Mouse (Mus musculus): ENCODE results near the gene Eif3i. TPM values are rescaled to one million over a fixed set of nuclear protein-coding genes. Genes with fewer than 3 reads are reported as not detected.

Eif3i gene
- polyA plus RNA-seq, 1 experiment from 2014 or later, result 288 TPM

DNA sequence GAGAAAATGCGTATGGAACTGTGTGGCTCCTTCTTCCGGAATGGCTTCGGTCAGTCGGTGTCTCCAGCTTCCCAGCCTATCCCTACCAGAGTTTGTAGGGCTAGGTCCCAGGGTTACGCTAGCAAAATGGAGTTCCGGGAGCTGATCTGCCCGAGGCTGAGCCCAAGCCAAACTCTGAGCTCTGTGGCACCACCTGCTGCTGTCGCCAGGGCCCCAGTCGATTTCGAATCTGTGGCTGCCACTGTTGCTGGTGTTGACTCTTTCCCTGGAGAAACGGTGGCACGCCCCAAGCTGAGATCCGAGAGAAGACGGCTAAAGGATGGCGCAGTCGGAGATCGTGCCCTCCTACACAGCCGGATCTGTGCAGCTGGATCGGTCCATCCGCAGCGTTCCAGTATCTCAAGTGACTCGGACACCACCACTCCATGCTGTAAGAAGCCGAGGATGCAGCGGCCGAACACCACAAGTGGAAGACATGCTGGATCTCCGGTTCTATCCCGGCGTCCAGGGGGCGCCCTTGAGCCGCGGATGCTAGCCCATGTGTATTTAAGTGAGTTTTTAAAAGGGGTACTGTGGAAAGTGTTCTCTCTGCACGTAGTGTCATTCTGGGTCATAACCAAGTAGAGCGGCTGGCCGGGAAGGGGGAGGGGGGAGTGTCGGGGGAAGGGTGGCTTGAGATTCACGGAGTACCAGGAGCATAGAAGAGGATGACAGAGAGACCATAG, 15.4 kb downstream of the Eif3i start:
- H3K4me2 ChIP-seq (ENCODE audit: low read depth, low read length), result peak overlapping the region; percentile 68
- peaks cover 3% of the 10 kb centered on the region; the same call in 1 of the 2 replicates for H3K36me3 ChIP-seq (ENCODE audit: control insufficient read depth, insufficient read depth, low read length)
- no peaks in the 10 kb centered on the region; the same call in 1 of the 2 replicates for H3K4me1 ChIP-seq (ENCODE audit: control insufficient read depth, insufficient read depth, low read length)
- peak; percentile 81 for ATAC-seq (ENCODE audit: low read depth)
- no peaks in the 10 kb centered on the region for H3K9me3 ChIP-seq (ENCODE audit: control insufficient read depth, low read length)
- WGBS, result 1% methylated on average over 36 of the region's 36 CpGs
- H3K9ac ChIP-seq (ENCODE audit: low read depth, low read length), result peak overlapping the region; percentile 65
- peak overlapping the region; percentile 45 for H3K4me3 ChIP-seq (ENCODE audit: low read depth, low read length)
- H3K27me3 ChIP-seq (replicated peaks; ENCODE audit: control insufficient read depth, insufficient read depth, low read length), result no peaks in the 10 kb centered on the region
- H3K27ac ChIP-seq (replicated peaks; ENCODE audit: low read depth, low read length), result no peak overlapping the region
- peak; percentile 85 for DNase-seq (ENCODE audit: low spot score)

DNA sequence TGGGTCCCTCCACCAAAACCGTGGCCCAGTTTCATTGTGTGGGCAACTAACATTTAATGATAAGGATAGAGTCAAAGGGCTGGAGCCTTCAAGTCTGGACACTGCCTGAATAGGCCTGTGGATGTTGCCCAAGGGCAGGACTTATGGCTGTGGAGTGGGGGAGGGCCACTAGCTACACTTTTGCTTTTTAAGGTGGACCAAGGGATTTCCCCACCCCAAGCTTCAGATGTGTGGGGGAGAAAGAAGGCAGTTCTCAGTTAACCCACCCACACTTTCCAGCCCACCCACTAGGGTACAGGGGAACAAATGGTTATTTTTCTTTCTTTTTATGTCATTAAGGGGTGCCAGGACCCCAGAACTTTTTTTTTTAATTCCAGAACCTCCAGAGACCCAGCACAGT, 16.1 kb downstream of the Eif3i start:
- Histone ChIP-seq H3K4me1 (ENCODE audit: control insufficient read depth, insufficient read depth, low read length) (no peaks in the 10 kb centered on the region; the same call in 1 of the 2 replicates), H3K4me2 (ENCODE audit: low read depth, low read length) (peak overlapping the region; percentile 68), H3K27me3 (replicated peaks; ENCODE audit: control insufficient read depth, insufficient read depth, low read length) (no peaks in the 10 kb centered on the region), H3K9ac (ENCODE audit: low read depth, low read length) (peak overlapping the region; percentile 65), H3K36me3 (ENCODE audit: control insufficient read depth, insufficient read depth, low read length) (no peaks in the 10 kb centered on the region), H3K4me3 (ENCODE audit: low read depth, low read length) (peak overlapping the region; percentile 45), H3K9me3 (ENCODE audit: control insufficient read depth, low read length) (no peaks in the 10 kb centered on the region), H3K27ac (replicated peaks; ENCODE audit: low read depth, low read length) (no peak overlapping the region)
- DNase-seq (ENCODE audit: low spot score), result no peak
- no peak for ATAC-seq (ENCODE audit: low read depth)
- WGBS, result 70% methylated on average over 1 of the region's 1 CpGs

DNA sequence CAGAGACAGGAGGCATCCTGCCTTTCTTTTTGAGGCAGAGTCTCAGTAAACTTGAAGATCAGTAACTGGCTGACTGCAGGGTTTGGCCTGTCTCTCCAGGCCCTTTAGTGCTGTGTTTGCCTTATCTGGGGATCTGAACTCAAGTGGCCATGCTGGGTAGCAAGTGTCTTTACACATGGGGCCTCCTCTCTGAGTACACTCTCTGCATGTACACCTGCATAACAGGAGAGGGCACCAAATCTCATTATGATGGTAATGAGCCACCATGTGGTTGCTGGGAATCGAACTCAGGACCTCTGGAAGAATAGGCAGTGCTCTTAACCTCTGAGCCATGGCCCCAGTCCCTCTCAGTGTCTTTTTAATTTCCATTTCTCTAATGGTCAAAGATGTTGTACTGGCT, 18.2 kb downstream of the Eif3i start:
- H3K36me3 ChIP-seq (ENCODE audit: control insufficient read depth, insufficient read depth, low read length), result no peaks in the 10 kb centered on the region
- no peak overlapping the region for H3K9ac ChIP-seq (ENCODE audit: low read depth, low read length)
- H3K9me3 ChIP-seq (ENCODE audit: control insufficient read depth, low read length), result no peaks in the 10 kb centered on the region
- WGBS, result 78% methylated on average over 1 of the region's 1 CpGs
- no peak overlapping the region for H3K27ac ChIP-seq (replicated peaks; ENCODE audit: low read depth, low read length)
- H3K4me1 ChIP-seq (ENCODE audit: control insufficient read depth, insufficient read depth, low read length), result no peaks in the 10 kb centered on the region; the same call in 1 of the 2 replicates
- no peak overlapping the region for H3K4me2 ChIP-seq (ENCODE audit: low read depth, low read length)
- DNase-seq (ENCODE audit: low spot score) (no peak), ATAC-seq (ENCODE audit: low read depth) (no peak)
- no peak overlapping the region for H3K4me3 ChIP-seq (ENCODE audit: low read depth, low read length)
- H3K27me3 ChIP-seq (replicated peaks; ENCODE audit: control insufficient read depth, insufficient read depth, low read length), result no peaks in the 10 kb centered on the region

DNA sequence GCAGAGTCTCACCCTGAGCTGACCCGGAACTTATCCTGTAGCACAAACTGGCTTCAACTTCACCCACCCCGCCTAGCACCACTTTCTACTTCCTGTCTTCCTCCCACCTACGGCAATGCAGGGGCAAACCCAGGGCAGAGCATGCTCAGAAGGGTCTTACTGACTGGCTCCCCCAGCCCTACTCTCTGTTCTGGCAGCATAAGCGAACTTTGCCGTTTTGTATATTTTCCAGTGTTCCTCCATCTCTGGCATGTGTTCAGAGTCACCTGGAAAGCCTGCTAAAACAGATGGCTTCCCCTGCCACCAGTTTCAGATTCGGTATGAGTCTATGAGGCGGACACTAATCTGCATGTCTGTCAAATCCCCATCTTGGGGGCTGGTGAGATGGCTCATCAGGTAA, 20.1 kb downstream of the Eif3i start:
- H3K4me1 ChIP-seq (ENCODE audit: control insufficient read depth, insufficient read depth, low read length), result no peaks in the 10 kb centered on the region; the same call in 1 of the 2 replicates
- no peaks in the 10 kb centered on the region for H3K27me3 ChIP-seq (replicated peaks; ENCODE audit: control insufficient read depth, insufficient read depth, low read length)
- ATAC-seq (ENCODE audit: low read depth), result no peak
- whole genome bisulfite sequencing, result 70% methylated on average over 7 of the region's 7 CpGs
- no peak overlapping the region for H3K27ac ChIP-seq (replicated peaks; ENCODE audit: low read depth, low read length)
- H3K4me3 ChIP-seq (ENCODE audit: low read depth, low read length), result no peak overlapping the region
- no peak overlapping the region for H3K4me2 ChIP-seq (ENCODE audit: low read depth, low read length)
- no peak overlapping the region for H3K9ac ChIP-seq (ENCODE audit: low read depth, low read length)
- no peaks in the 10 kb centered on the region for H3K36me3 ChIP-seq (ENCODE audit: control insufficient read depth, insufficient read depth, low read length)
- no peak for DNase-seq (ENCODE audit: low spot score)
- no peaks in the 10 kb centered on the region for H3K9me3 ChIP-seq (ENCODE audit: control insufficient read depth, low read length)

DNA sequence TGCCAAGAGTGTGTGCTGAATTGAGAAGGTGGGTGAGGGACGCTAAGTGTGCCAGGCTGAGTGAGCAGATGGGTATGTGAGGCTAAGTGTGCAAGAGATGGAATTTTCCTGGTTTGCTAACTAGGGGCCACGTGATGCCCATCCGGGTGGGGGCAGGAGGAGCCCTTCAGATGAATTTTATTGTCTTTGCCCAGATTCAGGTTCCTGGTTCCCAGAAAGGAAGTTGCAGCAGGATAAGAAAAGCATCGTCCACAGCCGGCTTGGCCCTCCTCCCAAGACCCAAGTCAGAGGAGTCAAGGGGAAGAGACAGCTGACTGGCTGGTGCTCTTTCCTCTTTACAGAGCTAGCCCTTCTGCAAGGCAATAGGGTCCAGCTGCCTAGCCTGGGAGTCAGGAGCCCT, 22.0 kb downstream of the Eif3i start, which contains the start of gene Fam167b:
Gene Fam167b (minus strand): TSS at position 84 of the 400 bp plus-strand sequence.
- H3K4me1 ChIP-seq (ENCODE audit: control insufficient read depth, insufficient read depth, low read length), result no peaks in the 10 kb centered on the region
- ATAC-seq (ENCODE audit: low read depth) (no peak), DNase-seq (ENCODE audit: low spot score) (no peak)
- 91% methylated on average over 5 of the region's 5 CpGs for WGBS
- H3K9ac ChIP-seq (ENCODE audit: low read depth, low read length), result no peak within 1 kb of the TSS
- no peaks in the 10 kb centered on the region for H3K27me3 ChIP-seq (replicated peaks; ENCODE audit: control insufficient read depth, insufficient read depth, low read length)
- no peak within 1 kb of the TSS for H3K27ac ChIP-seq (replicated peaks; ENCODE audit: low read depth, low read length)
- no peak within 1 kb of the TSS for H3K4me3 ChIP-seq (ENCODE audit: low read depth, low read length)
- H3K36me3 ChIP-seq (ENCODE audit: control insufficient read depth, insufficient read depth, low read length), result no peaks in the 10 kb centered on the region
- peak within 1 kb of the TSS; percentile 12; the same call in 1 of the 2 replicates for H3K4me2 ChIP-seq (ENCODE audit: low read depth, low read length)
- no peaks in the 10 kb centered on the region for H3K9me3 ChIP-seq (ENCODE audit: control insufficient read depth, low read length)

DNA sequence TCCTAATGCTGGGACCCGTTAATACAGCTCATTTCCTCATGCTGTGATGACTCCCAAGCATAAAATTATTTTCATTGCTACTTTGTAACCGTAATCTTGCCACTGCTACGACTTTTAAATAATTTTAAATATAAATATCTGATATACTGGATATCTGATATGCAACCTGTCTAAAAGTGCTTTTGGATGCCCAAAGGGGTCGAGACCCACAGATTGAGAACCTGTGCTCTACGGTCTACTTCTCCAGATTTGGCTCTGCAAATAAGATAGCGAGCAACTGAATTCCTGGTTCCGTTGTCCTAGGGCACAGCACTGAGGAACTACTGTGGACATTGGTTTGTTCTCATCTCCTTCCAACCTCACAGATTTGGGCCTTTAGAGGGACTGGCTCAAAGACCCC, 22.8 kb downstream of the Eif3i start:
- no peak for ATAC-seq (ENCODE audit: low read depth)
- DNase-seq (ENCODE audit: low spot score), result no peak
- WGBS, result 80% methylated on average over 7 of the region's 7 CpGs
- Histone ChIP-seq H3K4me1 (ENCODE audit: control insufficient read depth, insufficient read depth, low read length) (no peaks in the 10 kb centered on the region), H3K27ac (replicated peaks; ENCODE audit: low read depth, low read length) (no peak overlapping the region), H3K9me3 (ENCODE audit: control insufficient read depth, low read length) (no peaks in the 10 kb centered on the region), H3K4me3 (ENCODE audit: low read depth, low read length) (no peak overlapping the region), H3K27me3 (replicated peaks; ENCODE audit: control insufficient read depth, insufficient read depth, low read length) (no peaks in the 10 kb centered on the region), H3K36me3 (ENCODE audit: control insufficient read depth, insufficient read depth, low read length) (no peaks in the 10 kb centered on the region), H3K9ac (ENCODE audit: low read depth, low read length) (no peak overlapping the region), H3K4me2 (ENCODE audit: low read depth, low read length) (no peak overlapping the region; the same call in 1 of the 2 replicates)

DNA sequence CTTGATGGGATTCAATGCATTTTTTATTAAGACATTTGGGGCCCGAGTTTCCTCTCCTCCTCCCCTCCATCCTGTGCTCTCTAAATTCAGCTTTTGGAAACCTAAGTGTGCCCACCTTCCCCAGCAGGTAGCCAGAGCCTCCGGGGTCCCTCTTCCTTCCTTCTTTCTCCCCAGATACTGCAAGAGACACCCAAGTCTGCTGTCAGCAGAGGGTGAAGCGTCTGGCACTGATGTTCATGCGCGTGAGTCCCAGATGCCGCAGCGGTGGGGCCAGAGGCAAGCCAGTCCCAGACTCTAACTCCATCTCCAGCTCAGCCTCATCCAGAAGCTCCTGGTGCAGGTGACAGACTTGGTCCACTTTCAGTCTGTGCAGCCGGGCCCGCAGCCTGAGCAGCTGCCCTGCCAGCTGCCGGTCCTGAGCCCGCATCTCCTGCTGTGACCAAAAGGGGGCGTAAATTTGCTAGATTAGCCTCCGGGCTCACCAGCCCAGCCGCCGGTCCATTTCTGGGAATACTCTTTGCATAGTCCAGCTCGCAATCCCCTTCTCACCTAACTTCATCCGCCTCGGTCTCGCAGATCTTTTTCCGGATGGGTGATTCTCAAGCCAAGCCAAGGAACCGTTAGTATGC, 23.5 kb downstream of the Eif3i start:
- no peak overlapping the region for H3K4me3 ChIP-seq (ENCODE audit: low read depth, low read length)
- H3K4me2 ChIP-seq (ENCODE audit: low read depth, low read length), result peak overlapping the region; percentile 15
- DNase-seq (ENCODE audit: low spot score) (peak; percentile 70), ATAC-seq (ENCODE audit: low read depth) (no peak)
- H3K27ac ChIP-seq (replicated peaks; ENCODE audit: low read depth, low read length), result no peak overlapping the region
- 0 out of 2 replicates have a peak overlapping the region, but pooled peaks have one; percentile 10 for H3K9ac ChIP-seq (ENCODE audit: low read depth, low read length)
- H3K27me3 ChIP-seq (replicated peaks; ENCODE audit: control insufficient read depth, insufficient read depth, low read length), result no peaks in the 10 kb centered on the region
- no peaks in the 10 kb centered on the region for H3K4me1 ChIP-seq (ENCODE audit: control insufficient read depth, insufficient read depth, low read length)
- H3K36me3 ChIP-seq (ENCODE audit: control insufficient read depth, insufficient read depth, low read length), result no peaks in the 10 kb centered on the region
- WGBS, result 33% methylated on average over 21 of the region's 21 CpGs
- H3K9me3 ChIP-seq (ENCODE audit: control insufficient read depth, low read length), result no peaks in the 10 kb centered on the region

DNA sequence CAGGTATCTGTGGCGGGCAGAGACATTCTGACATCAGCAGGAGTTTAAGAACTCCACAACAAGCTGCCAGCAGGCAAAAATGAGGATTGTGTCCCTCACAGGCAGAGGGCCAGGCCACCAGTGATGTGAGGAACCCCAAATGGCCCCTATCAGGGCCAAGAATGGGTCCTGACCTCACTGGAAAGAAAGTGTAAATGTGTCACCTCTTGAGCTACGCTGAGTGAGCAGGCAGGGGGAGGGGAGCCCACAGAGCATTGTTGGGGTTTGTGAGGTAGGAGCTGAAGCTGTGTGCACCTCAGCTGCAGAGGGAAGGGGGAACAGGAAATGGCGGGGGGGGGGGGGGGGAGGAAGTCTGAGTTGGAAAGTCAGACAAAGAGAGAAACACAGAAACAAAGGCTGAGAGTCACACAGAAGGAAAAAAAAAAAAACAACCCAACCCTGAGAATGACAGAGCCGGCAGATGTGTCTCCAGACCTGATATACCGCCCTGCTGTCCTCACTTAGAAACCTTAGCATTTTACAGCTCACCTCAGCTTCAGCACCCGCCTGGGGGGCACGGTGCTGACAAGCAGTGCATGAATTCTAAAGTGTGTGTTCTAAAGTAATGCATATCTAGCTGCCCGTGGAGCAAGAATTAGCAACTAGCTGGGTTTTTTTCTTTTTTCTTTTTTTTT, 25.1 kb downstream of the Eif3i start:
- ATAC-seq (ENCODE audit: low read depth) (no peak; the same call in 1 of the 2 replicates), DNase-seq (ENCODE audit: low spot score) (peak; percentile 17)
- H3K9me3 ChIP-seq (ENCODE audit: control insufficient read depth, low read length), result no peaks in the 10 kb centered on the region
- 44% methylated on average over 7 of the region's 8 CpGs for WGBS
- H3K9ac ChIP-seq (ENCODE audit: low read depth, low read length), result peak overlapping the region; percentile 40
- H3K4me3 ChIP-seq (ENCODE audit: low read depth, low read length), result no peak overlapping the region
- no peak overlapping the region for H3K4me2 ChIP-seq (ENCODE audit: low read depth, low read length)
- H3K4me1 ChIP-seq (ENCODE audit: control insufficient read depth, insufficient read depth, low read length), result no peaks in the 10 kb centered on the region
- H3K27ac ChIP-seq (replicated peaks; ENCODE audit: low read depth, low read length), result 0 out of 2 replicates have a peak overlapping the region, but pooled peaks have one; percentile 28
- H3K36me3 ChIP-seq (ENCODE audit: control insufficient read depth, insufficient read depth, low read length), result no peaks in the 10 kb centered on the region
- no peaks in the 10 kb centered on the region for H3K27me3 ChIP-seq (replicated peaks; ENCODE audit: control insufficient read depth, insufficient read depth, low read length)

Data from embryonic facial prominence, embryonic 14.5 days (tissue).